Mouse (Mus musculus) E14TG2a.4 (cell line): Measurements from ENCODE around the gene Sugt1.

ENCODE experiments used
- CTCF ChIP-seq: conservative IDR thresholded peaks from 2 replicates; pipeline ENCODE4 v1.5.1; 2014; ENCODE audit warnings: low read length
- POU5F1 ChIP-seq: IDR thresholded peaks from 2 replicates; pipeline ENCODE4 v1.6.1; 2014; ENCODE audit warnings: low read length, borderline replicate concordance

GRCm38 (mm10) chr14:79587139-79587851, at the start of gene Sugt1:
- no peak for TF ChIP-seq CTCF
- no peak for TF ChIP-seq POU5F1
